Mouse (Mus musculus): ENCODE results near the gene Fam118a. TPM values are rescaled to one million over a fixed set of nuclear protein-coding genes. Genes with fewer than 3 reads are reported as not detected.

Fam118a gene
- polyA plus RNA-seq, 1 experiment from 2014 or later = 51.2 TPM

DNA sequence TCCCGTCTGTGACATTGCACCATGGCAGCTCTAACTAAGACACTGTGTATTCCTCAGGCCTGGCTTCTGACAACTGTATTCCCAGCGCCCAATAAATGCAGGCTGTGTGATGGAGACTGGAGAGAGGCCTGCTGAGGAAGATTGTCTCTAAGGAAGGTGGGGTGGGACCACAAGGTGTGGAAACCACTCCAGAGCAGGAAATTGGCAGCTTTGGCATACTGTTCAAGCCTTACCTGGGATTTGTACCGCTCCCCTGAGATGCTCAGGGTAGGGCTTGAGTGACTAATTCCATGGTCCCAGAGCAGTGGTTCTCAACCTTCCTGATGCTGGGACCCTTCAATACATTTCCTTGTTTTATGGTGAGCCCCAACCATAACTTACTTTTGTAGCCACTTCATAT is 39.6 kb upstream of the Fam118a start:
- in situ Hi-C loops (cut with MboI; ENCODE audit: low pct_unique_long_range_greater_than_20kb) = no loop called here
- POLR2A ChIA-PET = interaction anchor here (0.7 to 1.0 kb wide), 2 partner anchors 10 to 26 kb away, joined by 3 read pairs; no protein-coding TSS in a partner anchor
- no peak for ATAC-seq
- no peaks in the 10 kb centered on the region for H3K27me3 ChIP-seq
- TF ChIP-seq CTCF (IDR thresholded peaks at IDR 0.05) = no peak
- CTCF ChIA-PET = no interaction called here
- no peak for DNase-seq (ENCODE audit: low read depth, low spot score)

DNA sequence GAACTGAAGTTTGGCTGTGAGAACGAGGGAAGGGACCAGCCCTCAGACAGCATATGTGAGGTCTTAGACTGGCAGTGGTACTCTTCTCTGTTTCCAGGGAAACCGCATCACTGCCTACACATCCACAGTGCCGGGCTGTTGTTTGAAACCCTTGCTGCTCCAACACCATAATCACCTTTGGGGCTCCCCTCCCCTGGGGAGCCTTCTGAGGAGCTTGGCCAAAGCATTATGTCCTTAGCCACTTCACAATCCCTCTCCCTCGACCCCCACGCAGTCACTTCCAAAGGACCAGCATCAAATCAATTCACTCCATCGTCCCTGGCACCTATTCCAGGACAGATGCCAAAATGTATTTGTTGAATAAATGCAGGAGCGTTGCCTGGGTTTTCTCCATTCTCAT is 39.0 kb upstream of the Fam118a start:
- ATAC-seq = no peak
- POLR2A ChIA-PET = no interaction called here
- no peaks in the 10 kb centered on the region for H3K27me3 ChIP-seq
- no peak for TF ChIP-seq CTCF (IDR thresholded peaks at IDR 0.05)
- in situ Hi-C loops (cut with MboI; ENCODE audit: low pct_unique_long_range_greater_than_20kb) = no loop called here
- CTCF ChIA-PET = no interaction called here
- no peak for DNase-seq (ENCODE audit: low read depth, low spot score)

DNA sequence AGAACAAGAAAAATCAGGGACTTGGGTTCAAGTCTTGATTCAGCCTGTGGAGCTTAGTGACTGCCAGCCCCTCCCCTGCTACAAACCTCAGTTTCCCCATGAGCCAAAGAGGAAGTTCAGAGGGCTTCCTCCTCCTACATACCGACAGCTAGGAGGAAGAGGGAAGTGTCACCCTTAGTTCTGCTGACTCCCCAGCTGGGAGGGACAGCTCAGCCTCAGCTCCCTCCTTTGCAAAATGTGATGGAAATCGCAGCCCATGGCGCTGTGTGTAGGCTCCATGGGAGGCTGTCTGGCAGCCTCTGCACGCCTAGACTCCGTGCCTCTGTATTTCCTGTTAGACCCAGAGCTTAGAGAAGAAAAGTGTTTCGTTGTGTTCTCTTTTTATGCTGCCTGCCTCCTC is 34.2 kb upstream of the Fam118a start:
- POLR2A ChIA-PET = no interaction called here

DNA sequence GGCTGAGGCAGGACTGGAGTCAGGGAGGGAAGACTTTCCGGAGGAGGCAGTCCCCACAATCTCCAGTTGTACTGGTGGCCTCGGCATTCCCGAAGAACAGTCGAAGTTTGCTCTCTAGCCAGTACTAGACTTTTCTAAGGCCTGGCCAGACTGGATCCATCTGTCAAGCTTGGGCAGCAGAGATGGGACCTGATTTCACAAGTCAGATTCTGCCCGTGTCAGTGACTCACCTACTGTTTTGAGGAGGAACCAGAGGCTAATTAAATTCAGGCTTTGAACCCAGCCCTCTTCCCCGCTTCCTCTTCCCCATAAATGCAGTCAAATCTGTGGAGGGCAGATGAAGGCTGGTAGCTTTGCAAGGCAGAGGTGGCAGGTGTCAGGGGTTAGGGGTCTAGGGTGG is 33.7 kb upstream of the Fam118a start:
- ChIA-PET POLR2A (interaction anchor here (0.5 to 1.3 kb wide), 2 partner anchors 71 to 90 kb away, joined by 3 to 5 read pairs; no protein-coding TSS in a partner anchor), CTCF (interaction anchor here (1.3 to 4.4 kb wide), 9 partner anchors 19 to 76 kb away, joined by 3 to 15 read pairs (median 6); no protein-coding TSS in a partner anchor)
- H3K27me3 ChIP-seq = no peaks in the 10 kb centered on the region
- in situ Hi-C loops (cut with MboI; ENCODE audit: low pct_unique_long_range_greater_than_20kb) = loop anchor here (5.0 kb wide), 3 partner anchors 38 to 238 kb away; no protein-coding TSS in a partner anchor
- DNase-seq (ENCODE audit: low read depth, low spot score) = no peak
- TF ChIP-seq CTCF (IDR thresholded peaks at IDR 0.05) = no peak
- peak; percentile 78 for ATAC-seq

More for the DNA sequence above, 34.2 kb upstream of the Fam118a start:
- no peaks in the 10 kb centered on the region for H3K27me3 ChIP-seq
- ATAC-seq = no peak
- no peak for DNase-seq (ENCODE audit: low read depth, low spot score)
- in situ Hi-C loops (cut with MboI; ENCODE audit: low pct_unique_long_range_greater_than_20kb) = no loop called here
- TF ChIP-seq CTCF (IDR thresholded peaks at IDR 0.05) = no peak
- CTCF ChIA-PET = interaction anchor here (0.8 to 4.4 kb wide), 7 partner anchors 41 to 76 kb away, joined by 3 to 15 read pairs (median 6); no protein-coding TSS in a partner anchor

DNA sequence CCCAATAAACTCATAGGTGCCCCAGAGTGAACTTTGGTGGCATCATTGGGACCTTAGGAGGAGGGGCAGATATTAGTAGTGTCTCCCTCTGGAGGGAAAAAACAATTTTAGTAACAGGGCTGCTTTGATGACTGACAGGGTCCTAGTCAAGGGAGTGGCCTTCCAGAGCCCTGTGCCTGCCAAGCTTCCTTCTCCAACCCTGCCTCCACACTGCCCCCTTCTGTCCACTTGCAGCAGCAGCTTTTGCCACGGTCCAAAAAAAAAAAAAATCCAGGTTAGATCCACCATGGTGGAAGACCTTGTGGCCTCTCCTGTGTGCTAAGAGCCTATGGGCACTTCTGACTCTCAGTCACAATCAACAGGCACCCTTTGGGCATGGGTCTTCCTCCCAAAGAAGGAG is 32.8 kb upstream of the Fam118a start:
- in situ Hi-C loops (cut with MboI; ENCODE audit: low pct_unique_long_range_greater_than_20kb) = loop anchor here (5.0 kb wide), 3 partner anchors 39 to 239 kb away; no protein-coding TSS in a partner anchor
- DNase-seq (ENCODE audit: low read depth, low spot score) = no peak
- ATAC-seq = peak; percentile 54
- peak; percentile 91 for TF ChIP-seq CTCF (IDR thresholded peaks at IDR 0.05)
- ChIA-PET CTCF (interaction anchor here (1.1 to 4.4 kb wide), 11 partner anchors 20 to 104 kb away, joined by 3 to 15 read pairs (median 6); no protein-coding TSS in a partner anchor), POLR2A (interaction anchor here (1.3 to 1.4 kb wide), 2 partner anchors 53 to 72 kb away, joined by 3 read pairs; no protein-coding TSS in a partner anchor)
- H3K27me3 ChIP-seq = no peaks in the 10 kb centered on the region

DNA sequence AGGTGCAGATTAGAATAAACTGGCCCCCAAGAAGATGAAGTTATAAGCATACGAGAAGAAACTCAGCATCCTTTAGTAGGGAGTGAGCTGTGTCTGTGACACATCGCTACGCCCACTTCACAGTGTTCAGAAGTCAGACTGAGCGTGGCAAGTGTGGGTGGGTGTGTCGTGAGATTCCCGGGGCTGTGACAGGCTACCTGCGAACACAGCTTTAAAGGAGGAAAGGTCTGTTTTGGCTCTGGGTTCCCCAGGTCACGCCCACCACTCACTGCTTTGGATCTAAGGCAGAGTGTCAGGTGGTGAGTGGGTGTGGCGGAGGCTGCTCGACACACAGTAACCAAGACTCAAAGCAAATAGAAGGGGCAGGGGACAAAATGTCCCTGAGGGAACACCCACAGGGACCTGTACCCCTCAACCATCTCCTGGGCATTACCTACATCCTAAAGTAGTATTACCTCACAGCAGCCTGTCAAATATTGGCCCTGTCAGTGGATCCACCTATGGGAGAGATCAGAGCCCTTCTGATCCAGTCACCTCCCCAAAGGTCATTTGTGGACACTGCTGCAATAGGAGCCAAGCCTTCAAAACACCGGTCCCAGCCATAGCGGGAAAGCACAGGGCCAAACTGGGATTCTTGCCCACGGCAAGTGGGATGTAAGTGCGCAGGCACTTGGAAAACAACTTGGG is 30.8 kb upstream of the Fam118a start:
- CTCF ChIA-PET = interaction anchor here (1.9 to 4.4 kb wide), 4 partner anchors 45 to 240 kb away, joined by 6 to 15 read pairs (median 11); no protein-coding TSS in a partner anchor
- POLR2A ChIA-PET = interaction anchor here (0.8 to 1.2 kb wide), 3 partner anchors 9 to 198 kb away, joined by 3 to 4 read pairs (median 3); partner anchors contain the start of gene 5031439G07Rik
- no peak for TF ChIP-seq CTCF (IDR thresholded peaks at IDR 0.05)
- in situ Hi-C loops (cut with MboI; ENCODE audit: low pct_unique_long_range_greater_than_20kb) = loop anchor here (5.0 kb wide), 3 partner anchors 41 to 241 kb away; no protein-coding TSS in a partner anchor
- no peak for DNase-seq (ENCODE audit: low read depth, low spot score)
- ATAC-seq = no peak
- no peaks in the 10 kb centered on the region for H3K27me3 ChIP-seq

DNA sequence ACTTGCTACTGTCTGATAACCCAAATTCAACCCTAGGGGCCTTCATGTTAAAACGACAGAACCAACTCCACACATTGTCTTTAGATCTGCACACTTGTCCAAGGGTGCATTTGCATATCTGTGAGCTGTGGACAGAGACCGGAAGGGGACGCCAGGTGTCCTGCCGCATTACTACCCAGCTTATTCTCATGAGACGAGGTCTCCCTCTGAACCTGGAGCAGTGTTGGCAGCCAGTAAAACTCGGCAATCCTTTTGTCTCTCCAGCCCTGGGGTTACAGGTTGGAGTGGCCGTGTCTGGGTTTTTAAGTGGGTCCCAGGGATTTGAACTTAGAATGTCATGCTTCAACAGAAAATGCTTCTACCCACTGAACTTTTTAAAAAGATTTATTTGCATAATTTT is 28.8 kb upstream of the Fam118a start:
- in situ Hi-C loops (cut with MboI; ENCODE audit: low pct_unique_long_range_greater_than_20kb) = loop anchor here (5.0 kb wide), 5 partner anchors 42 to 243 kb away; no protein-coding TSS in a partner anchor
- CTCF ChIA-PET = interaction anchor here (1.1 to 2.2 kb wide), 4 partner anchors 43 to 71 kb away, joined by 3 to 7 read pairs (median 4); no protein-coding TSS in a partner anchor

DNA sequence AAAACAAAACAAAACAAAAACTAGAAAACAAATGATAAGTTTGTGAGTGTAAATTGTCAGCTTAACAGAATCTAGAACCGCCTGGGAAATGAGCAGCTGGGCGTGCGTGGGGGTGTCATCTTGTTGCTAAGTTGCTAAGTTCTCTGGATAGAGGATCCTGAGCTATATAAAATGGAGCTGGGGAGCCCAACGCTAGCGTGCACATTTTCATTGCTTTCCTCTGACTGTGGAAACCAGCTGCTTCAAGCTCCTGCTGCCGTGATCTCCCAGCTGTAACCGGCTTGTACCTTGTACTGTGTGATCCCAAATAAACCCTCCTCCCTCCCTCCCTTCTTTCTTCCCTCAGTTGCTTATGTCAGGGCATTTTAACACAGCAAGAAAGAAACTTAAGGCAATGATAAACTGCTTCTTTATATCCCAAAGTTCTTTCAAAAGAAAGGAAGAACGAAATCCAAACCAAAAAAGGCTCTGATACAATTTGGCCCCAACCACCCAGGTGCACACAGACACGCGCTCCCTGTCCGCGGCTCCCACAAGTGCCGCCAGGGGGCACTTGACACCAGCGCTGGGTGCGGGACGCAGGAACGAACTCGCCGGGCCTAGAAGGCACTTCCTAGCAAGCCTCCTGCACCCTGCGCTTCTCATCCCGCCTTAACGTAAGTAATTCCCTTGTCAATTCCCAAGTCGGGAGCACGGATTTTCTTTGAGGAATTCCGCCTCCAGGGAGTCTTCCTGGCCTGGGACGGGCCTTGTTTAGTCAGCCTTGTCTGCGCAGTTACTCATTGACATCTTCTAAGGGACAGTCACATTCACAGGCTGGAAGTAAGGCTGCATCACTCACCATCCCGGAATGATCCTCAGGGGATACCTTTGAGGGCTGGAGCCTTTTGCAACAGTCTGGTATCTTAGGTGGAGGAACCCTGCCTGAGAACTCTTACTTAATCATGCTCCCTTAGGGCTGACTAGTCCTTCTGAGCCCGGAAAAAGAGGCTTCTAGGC is 27.5 kb upstream of the Fam118a start:
- DNase-seq (ENCODE audit: low read depth, low spot score) = no peak
- in situ Hi-C loops (cut with MboI; ENCODE audit: low pct_unique_long_range_greater_than_20kb) = loop anchor here (5.0 kb wide), 2 partner anchors 41 to 71 kb away; no protein-coding TSS in a partner anchor
- peak; percentile 99 for TF ChIP-seq CTCF (IDR thresholded peaks at IDR 0.05)
- no peaks in the 10 kb centered on the region for H3K27me3 ChIP-seq
- POLR2A ChIA-PET = no interaction called here
- ATAC-seq = peak; percentile 91
- CTCF ChIA-PET = interaction anchor here (0.8 to 2.2 kb wide), 8 partner anchors 35 to 248 kb away, joined by 3 to 7 read pairs (median 3); no protein-coding TSS in a partner anchor

More for the DNA sequence above, 28.8 kb upstream of the Fam118a start:
- no peak for TF ChIP-seq CTCF (IDR thresholded peaks at IDR 0.05)
- no peaks in the 10 kb centered on the region for H3K27me3 ChIP-seq
- POLR2A ChIA-PET = no interaction called here
- no peak for ATAC-seq
- DNase-seq (ENCODE audit: low read depth, low spot score) = no peak

DNA sequence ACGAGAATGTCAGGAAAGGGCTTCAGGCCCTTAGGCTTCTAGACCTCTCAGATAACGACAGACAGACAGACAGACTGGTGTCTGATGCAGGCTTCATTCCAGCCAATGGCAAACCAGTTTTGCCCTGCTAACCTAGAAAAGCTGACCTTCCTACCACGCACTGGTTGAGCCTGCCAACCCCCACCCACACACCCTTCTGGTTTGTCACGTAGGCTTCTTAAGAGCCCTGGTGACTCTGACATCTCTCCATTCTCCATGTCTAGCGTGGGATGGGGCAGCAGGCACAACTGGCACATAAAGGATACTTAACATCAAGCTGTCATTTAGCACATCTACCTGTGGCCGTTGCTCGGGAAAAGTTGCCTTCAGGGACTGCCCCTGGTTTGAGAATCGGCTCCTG is 19.1 kb upstream of the Fam118a start:
- in situ Hi-C loops (cut with MboI; ENCODE audit: low pct_unique_long_range_greater_than_20kb) = no loop called here
- ATAC-seq (no peak), DNase-seq (ENCODE audit: low read depth, low spot score) (no peak)
- no peaks in the 10 kb centered on the region for H3K27me3 ChIP-seq
- POLR2A ChIA-PET = no interaction called here
- no peak for TF ChIP-seq CTCF (IDR thresholded peaks at IDR 0.05)
- CTCF ChIA-PET = no interaction called here
